Mouse (Mus musculus): Measurements from ENCODE around the gene Slc22a15.

GRCm38 (mm10) chr3:101897377-101897974, 26.8 kb downstream of the Slc22a15 start:
- no peak for TF ChIP-seq MAFK (IDR thresholded peaks at IDR 0.05; ENCODE audit: insufficient read depth, low read depth, low read length)
- no peak for TF ChIP-seq ZNF384 (IDR thresholded peaks at IDR 0.05; ENCODE audit: low read depth, low read length)
- no peak for TF ChIP-seq CHD2 (IDR thresholded peaks at IDR 0.05; ENCODE audit: low read depth, low read length)
- no peak for TF ChIP-seq ZC3H11A (IDR thresholded peaks at IDR 0.05; ENCODE audit: borderline replicate concordance, low read depth, low read length)
